In the genomic region with DNA sequence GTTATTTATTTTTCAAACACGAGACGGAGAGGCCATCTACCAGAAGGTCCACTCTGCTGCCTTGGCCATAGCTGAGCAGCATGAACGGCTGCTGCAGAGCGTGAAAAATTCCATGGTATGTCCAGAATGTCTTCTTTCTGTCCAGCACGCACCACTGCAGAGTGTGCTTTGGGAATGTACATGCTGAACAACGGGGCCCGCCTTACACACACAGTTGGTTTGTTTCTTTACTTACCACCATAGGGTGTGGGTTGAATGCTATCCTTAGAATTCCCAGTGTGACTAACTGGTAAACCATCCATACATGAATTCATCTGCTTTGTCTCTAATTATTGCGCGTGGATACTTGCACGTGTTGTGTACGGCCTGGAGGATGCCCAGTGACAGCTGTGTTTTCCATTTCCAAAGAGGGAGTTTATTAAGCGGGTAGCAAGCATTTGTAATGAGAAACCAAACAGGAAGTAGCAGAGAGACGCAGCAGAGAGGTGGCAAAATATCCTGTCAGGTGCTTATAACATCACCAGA, we compare ENCODE assay signal across 20 mouse cellular contexts.
DNase-seq lines count a peak whose midpoint lies in the region; ATAC-seq and TF ChIP-seq lines count a peak whose summit lies in the region.
"Had no signal": no experiment of that assay in that cellular context is flagged by ENCODE, and none has a peak within 500 bp of the region (broad histone marks: within the 10 kb centered on the region; RNA-seq: fewer than 3 reads in every experiment).

No protein-coding gene starts in this region.

- no peak overlapping the region for H3K27ac ChIP-seq in forebrain, embryonic 11.5 days (ENCODE audit: low read depth, low read length)
- H3K27ac ChIP-seq in forebrain, embryonic 13.5 days, result no peak overlapping the region
- H3K27ac ChIP-seq in embryonic facial prominence, embryonic 15.5 days (replicated peaks), result no peak overlapping the region
- no peak overlapping the region for H3K27ac ChIP-seq in heart, adult 2 months
- H3K27ac ChIP-seq in midbrain, embryonic 11.5 days (ENCODE audit: low read depth, low read length), result no peak overlapping the region
- H3K27ac ChIP-seq: embryonic facial prominence, embryonic 12.5 days; hindbrain, embryonic 10.5 days; hindbrain, embryonic 14.5 days; intestine, embryonic 15.5 days had no signal

- no peaks in the 10 kb centered on the region for H3K36me3 ChIP-seq in forebrain, embryonic 11.5 days (ENCODE audit: control insufficient read depth, insufficient read depth, low read length)
- no peaks in the 10 kb centered on the region for H3K36me3 ChIP-seq in forebrain, embryonic 13.5 days (ENCODE audit: poor library complexity, severe bottlenecking)
- no peaks in the 10 kb centered on the region for H3K36me3 ChIP-seq in embryonic facial prominence, embryonic 15.5 days
- H3K36me3 ChIP-seq in heart, adult 2 months (ENCODE audit: control insufficient read depth, insufficient read depth, low read length), result no peaks in the 10 kb centered on the region
- H3K36me3 ChIP-seq in midbrain, embryonic 11.5 days (ENCODE audit: control insufficient read depth, insufficient read depth, low read length), result no peaks in the 10 kb centered on the region
- H3K36me3 ChIP-seq: embryonic facial prominence, embryonic 12.5 days; heart, embryonic 12.5 days; hindbrain, embryonic 10.5 days; intestine, embryonic 15.5 days had no signal

- H3K27me3 ChIP-seq in forebrain, embryonic 11.5 days (ENCODE audit: control insufficient read depth, insufficient read depth, low read length), result peaks cover 2% of the 10 kb centered on the region; the same call in 1 of the 2 replicates
- H3K27me3 ChIP-seq in forebrain, embryonic 13.5 days, result 0 out of 2 replicates have a peak, but pooled peaks cover 3% of the 10 kb centered on the region
- no peaks in the 10 kb centered on the region for H3K27me3 ChIP-seq in embryonic facial prominence, embryonic 15.5 days
- H3K27me3 ChIP-seq in heart, adult 2 months (ENCODE audit: control insufficient read depth, insufficient read depth, low read length), result no peaks in the 10 kb centered on the region
- H3K27me3 ChIP-seq in midbrain, embryonic 11.5 days (ENCODE audit: control insufficient read depth, insufficient read depth, low read length), result no peaks in the 10 kb centered on the region
- H3K27me3 ChIP-seq: embryonic facial prominence, embryonic 12.5 days; heart, embryonic 12.5 days; intestine, embryonic 15.5 days had no signal

- DNase-seq in forebrain, embryonic 11.5 days (ENCODE audit: low spot score), result peak; percentile 44
- DNase-seq in frontal cortex, postnatal 14 days (ENCODE audit: low spot score in 2 of 2), result no peak
- DNase-seq in mesoderm, embryonic 11.5 days (ENCODE audit: low read depth, low spot score), result peak; percentile 37
- DNase-seq in heart, adult 2 months, result no peak
- DNase-seq in midbrain, embryonic 11.5 days (ENCODE audit: low spot score, missing footprints), result no peak
- DNase-seq: adrenal gland, adult 8-10 months; adrenal gland, postnatal 36 days; cerebellum, adult 11 months; cerebellum, adult 8-10 months; cerebellum, postnatal 14 days; gastrocnemius, postnatal 14 days; kidney, adult 18-20 months had no signal

- no peak for TF ChIP-seq POLR2A in heart, adult 2 months (IDR thresholded peaks at IDR 0.05; ENCODE audit: insufficient read depth, low read depth, low read length)

- TF ChIP-seq CTCF in heart, adult 2 months (IDR thresholded peaks at IDR 0.05), result no peak

- H3K4me2 ChIP-seq in forebrain, embryonic 11.5 days (ENCODE audit: low read depth, low read length, severe bottlenecking), result no peak overlapping the region
- no peak overlapping the region for H3K4me2 ChIP-seq in forebrain, embryonic 13.5 days
- no peak overlapping the region for H3K4me2 ChIP-seq in embryonic facial prominence, embryonic 15.5 days (replicated peaks)
- no peak overlapping the region for H3K4me2 ChIP-seq in midbrain, embryonic 11.5 days
- H3K4me2 ChIP-seq: embryonic facial prominence, embryonic 12.5 days; heart, embryonic 12.5 days; hindbrain, embryonic 14.5 days; intestine, embryonic 15.5 days had no signal

- H3K79me2 ChIP-seq in heart, adult 2 months (replicated peaks; ENCODE audit: control insufficient read depth, insufficient read depth, low read length), result no peaks in the 10 kb centered on the region

- ATAC-seq in forebrain, embryonic 11.5 days (replicated peaks; ENCODE audit: low FRiP score), result no peak
- ATAC-seq in forebrain, embryonic 13.5 days, result no peak
- peak; percentile 40; the same call in 1 of the 2 replicates for ATAC-seq in frontal cortex, adult (ENCODE audit: low TSS enrichment)
- peak; percentile 65; the same call in 1 of the 2 replicates for ATAC-seq in embryonic facial prominence, embryonic 15.5 days (ENCODE audit: insufficient number of reproducible peaks, low FRiP score, low TSS enrichment, low read depth)
- no peak for ATAC-seq in midbrain, embryonic 11.5 days (ENCODE audit: low FRiP score)
- ATAC-seq: intestine, embryonic 15.5 days had no signal

- peaks cover 9% of the 10 kb centered on the region for H3K4me1 ChIP-seq in forebrain, embryonic 11.5 days (replicated peaks; ENCODE audit: control insufficient read depth, insufficient read depth, low read length)
- H3K4me1 ChIP-seq in forebrain, embryonic 13.5 days, result peaks cover 50% of the 10 kb centered on the region
- 0 out of 2 replicates have a peak, but pooled peaks cover 6% of the 10 kb centered on the region for H3K4me1 ChIP-seq in embryonic facial prominence, embryonic 15.5 days
- H3K4me1 ChIP-seq in heart, adult 2 months (ENCODE audit: control insufficient read depth, insufficient read depth, low read length), result no peaks in the 10 kb centered on the region; the same call in 1 of the 2 replicates
- H3K4me1 ChIP-seq in midbrain, embryonic 11.5 days (ENCODE audit: control insufficient read depth, insufficient read depth, low read length), result peaks cover 4% of the 10 kb centered on the region
- H3K4me1 ChIP-seq: embryonic facial prominence, embryonic 12.5 days; intestine, embryonic 15.5 days had no signal

- H3K9ac ChIP-seq in forebrain, embryonic 11.5 days (ENCODE audit: low read length), result no peak overlapping the region
- no peak overlapping the region for H3K9ac ChIP-seq in forebrain, embryonic 13.5 days
- no peak overlapping the region for H3K9ac ChIP-seq in embryonic facial prominence, embryonic 15.5 days
- H3K9ac ChIP-seq in heart, adult 2 months (ENCODE audit: low read depth, low read length), result no peak overlapping the region
- no peak overlapping the region for H3K9ac ChIP-seq in midbrain, embryonic 11.5 days (ENCODE audit: low read length)
- H3K9ac ChIP-seq: embryonic facial prominence, embryonic 12.5 days; heart, embryonic 12.5 days; hindbrain, embryonic 14.5 days; intestine, embryonic 15.5 days had no signal

- intact Hi-C loops in heart, adult 2 months (cut with DNase I), result no loop called here

- 78% methylated on average over 13 of the region's 13 CpGs for WGBS in forebrain, embryonic 11.5 days
- 69% methylated on average over 13 of the region's 13 CpGs for WGBS in forebrain, embryonic 13.5 days
- 54% methylated on average over 13 of the region's 13 CpGs for WGBS in embryonic facial prominence, embryonic 15.5 days
- 55% methylated on average over 13 of the region's 13 CpGs for WGBS in heart, adult 2 months
- WGBS in midbrain, embryonic 11.5 days, result 79% methylated on average over 13 of the region's 13 CpGs

- H3K9me3 ChIP-seq in forebrain, embryonic 11.5 days (ENCODE audit: control insufficient read depth, low read length), result no peaks in the 10 kb centered on the region
- H3K9me3 ChIP-seq in forebrain, embryonic 13.5 days (replicated peaks), result no peaks in the 10 kb centered on the region
- no peaks in the 10 kb centered on the region for H3K9me3 ChIP-seq in embryonic facial prominence, embryonic 15.5 days (replicated peaks)
- no peaks in the 10 kb centered on the region for H3K9me3 ChIP-seq in midbrain, embryonic 11.5 days (ENCODE audit: control insufficient read depth, low read length)
- H3K9me3 ChIP-seq: embryonic facial prominence, embryonic 12.5 days; heart, embryonic 12.5 days; hindbrain, embryonic 10.5 days; intestine, embryonic 15.5 days had no signal

- no peak overlapping the region for H3K4me3 ChIP-seq in forebrain, embryonic 11.5 days (ENCODE audit: low read depth, low read length)
- H3K4me3 ChIP-seq in forebrain, embryonic 13.5 days, result no peak overlapping the region
- H3K4me3 ChIP-seq in embryonic facial prominence, embryonic 15.5 days (replicated peaks), result no peak overlapping the region
- no peak overlapping the region for H3K4me3 ChIP-seq in heart, adult 2 months
- no peak overlapping the region for H3K4me3 ChIP-seq in midbrain, embryonic 11.5 days (ENCODE audit: low read depth, low read length)
- H3K4me3 ChIP-seq: embryonic facial prominence, embryonic 12.5 days; heart, embryonic 12.5 days; hindbrain, embryonic 10.5 days; intestine, embryonic 15.5 days had no signal

- TF ChIP-seq EP300 in heart, adult 2 months (IDR thresholded peaks at IDR 0.05; ENCODE audit: insufficient read depth, low read depth, low read length), result no peak

Comparison
In these comparisons a context has a peak if more than half of its experiments do, and no peak if none do; other contexts are left out.
1. ATAC-seq: peak in frontal cortex, adult (single experiment) and embryonic facial prominence, embryonic 15.5 days (single experiment); none in forebrain, embryonic 11.5 days (single experiment), forebrain, embryonic 13.5 days (single experiment) and midbrain, embryonic 11.5 days (single experiment).
2. DNase-seq: peak in forebrain, embryonic 11.5 days (single experiment) and mesoderm, embryonic 11.5 days (single experiment); none in frontal cortex, postnatal 14 days (0 of 2), heart, adult 2 months (0 of 2) and midbrain, embryonic 11.5 days (single experiment).